Mouse (Mus musculus) CD8-positive naive resting alpha-beta T cell, adult 57 days (primary cell): ENCODE measurements around the gene Rala. TPM values are rescaled to one million over a fixed set of nuclear protein-coding genes. Genes with fewer than 3 reads are reported as not detected.

Experiments used
- total RNA-seq: library from RNA; stranded (reverse); gene quantifications from one replicate; pipeline ENCODE4 v1.2.4, GENCODE M21; 2023

Gene Rala
- total RNA-seq: 23.3 TPM

DNA sequence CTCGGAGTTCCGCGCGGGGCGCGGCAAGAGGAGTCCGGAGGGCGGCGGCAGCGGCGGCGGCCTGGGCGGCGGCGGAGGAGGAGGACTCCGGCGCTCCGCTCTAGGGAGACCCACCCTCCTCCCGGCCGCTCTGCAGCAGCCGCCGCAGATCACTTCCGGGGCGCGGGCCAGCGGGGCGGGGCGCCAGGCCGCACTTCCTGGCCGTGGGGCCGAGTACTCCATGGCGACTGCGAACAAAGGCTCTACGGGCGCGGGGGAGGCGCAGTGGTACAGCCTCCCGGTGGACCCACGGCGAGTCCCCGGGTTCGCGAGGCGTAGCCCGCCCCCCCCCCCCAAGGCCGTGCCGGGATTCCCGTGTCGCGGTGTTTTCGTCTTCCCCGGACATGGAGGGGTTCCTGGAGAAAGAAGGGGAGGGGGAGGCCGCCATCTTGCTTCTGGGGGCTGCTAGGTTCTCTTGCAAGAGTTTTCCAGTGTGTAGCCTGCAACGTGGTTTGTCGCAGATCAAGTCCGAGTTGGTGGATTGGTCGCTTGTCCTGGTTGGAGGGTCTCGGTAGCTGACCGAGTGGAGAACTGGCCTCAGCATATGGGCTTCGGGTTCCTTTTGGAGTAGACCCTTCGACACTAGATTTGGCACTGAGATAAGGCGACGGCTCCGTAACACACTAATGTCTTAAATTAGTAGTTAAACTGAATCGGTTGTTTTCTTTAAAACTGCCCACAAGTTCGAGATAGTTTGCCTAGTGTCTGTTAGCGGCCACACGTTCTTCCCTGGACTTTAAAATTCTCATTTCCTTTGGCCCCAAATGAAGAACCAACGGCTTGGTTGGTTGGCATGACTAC is at the start of gene Rala:
TSS of gene Rala (minus strand) at position 162 of the 840 bp plus-strand sequence.

DNA sequence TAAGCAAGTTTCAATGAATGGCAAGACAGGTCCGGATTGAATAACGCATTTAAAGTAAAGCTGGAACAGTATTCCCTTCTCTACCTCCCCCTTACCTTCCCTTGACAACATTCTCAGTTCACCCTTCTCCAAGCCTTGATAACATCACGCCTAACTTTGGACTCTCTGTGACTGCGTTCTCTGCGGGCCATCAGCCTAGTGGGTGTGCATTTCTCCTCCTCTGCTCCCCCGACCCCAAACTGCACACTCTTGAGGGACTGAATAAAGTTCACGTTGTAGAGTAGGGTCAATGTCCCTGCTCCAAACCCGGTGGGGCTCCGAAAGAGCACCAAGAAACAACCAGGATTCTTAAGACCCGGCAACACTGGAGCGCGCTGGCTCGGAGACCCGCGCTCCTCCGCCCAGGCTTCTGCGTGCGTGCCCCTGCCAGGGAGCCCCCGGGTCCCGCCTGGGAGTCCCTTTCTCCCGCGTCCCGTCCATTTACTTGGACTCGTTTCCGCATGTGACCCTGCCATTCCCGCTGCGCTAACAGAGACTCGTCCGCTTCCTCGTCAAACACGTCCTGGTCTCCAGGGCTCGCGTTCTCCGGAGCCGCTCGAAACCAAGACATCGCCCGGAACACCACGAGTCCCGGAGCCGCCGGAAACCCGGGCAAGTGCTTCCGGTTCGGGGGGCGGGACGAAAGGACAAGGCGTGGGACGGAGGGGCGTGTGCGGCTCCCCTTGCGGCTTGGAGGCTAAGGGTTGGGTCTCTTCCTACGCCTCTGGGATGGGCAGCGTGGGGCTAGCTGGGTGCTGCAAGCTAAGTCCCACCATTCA is 48.9 kb upstream of the Rala start, which contains the start of gene Yae1d1:
TSS of gene Yae1d1 (minus strand) at position 653 of the 818 bp plus-strand sequence.

Other genes with a start within 250 kb of the Rala start
- gene Mplkip, start 249.0 kb downstream of the Rala start, total RNA-seq: 25.0 TPM
- gene Sugct, start 248.7 kb downstream of the Rala start, total RNA-seq: 0.55 TPM
- 126 TPM for gene Cdk13, start 139.1 kb downstream of the Rala start, total RNA-seq
- gene Yae1d1, start 49.1 kb upstream of the Rala start, total RNA-seq: 9.5 TPM